Mouse (Mus musculus) G1E (cell line): ENCODE measurements around the gene Man1a.

Source experiments
- CTCF ChIP-seq: IDR thresholded peaks from 2 replicates; pipeline ENCODE4 v1.5.1; 2012; ENCODE audit warnings: low read depth, low read length, inconsistent platforms, mixed read lengths
- GATA1 ChIP-seq: IDR thresholded peaks from 2 replicates; pipeline ENCODE4 v1.6.1; 2012; ENCODE audit warnings: borderline replicate concordance, low read length, inconsistent platforms, mixed read lengths
- GATA2 ChIP-seq: IDR thresholded peaks from 2 replicates; pipeline ENCODE4 v1.6.1; 2012; ENCODE audit warnings: low read depth, low read length, inconsistent platforms, borderline replicate concordance
- POLR2AphosphoS5 ChIP-seq: IDR thresholded peaks from 2 replicates; pipeline ENCODE4 v1.6.1; 2012; ENCODE audit warnings: low read depth, low read length, inconsistent platforms; ENCODE audit not compliant: insufficient replicate concordance
- TAL1 ChIP-seq: conservative IDR thresholded peaks from 2 replicates; pipeline ENCODE4 v1.6.1; 2012; ENCODE audit warnings: low read depth, low read length, inconsistent platforms, mixed read lengths

- TF ChIP-seq CTCF: no peak
- no peak for TF ChIP-seq TAL1
- TF ChIP-seq GATA1: no peak
- TF ChIP-seq GATA2: no peak
- TF ChIP-seq POLR2AphosphoS5: no peak
These were observed 79.1 kb downstream of the Man1a start for GRCm38 (mm10) chr10:53997301-53997700.
